Mouse (Mus musculus): ENCODE data around the gene Timm44.

- no peak for TF ChIP-seq MAFK (IDR thresholded peaks at IDR 0.05; ENCODE audit: insufficient read depth, low read depth, low read length)
- TF ChIP-seq ZC3H11A (IDR thresholded peaks at IDR 0.05; ENCODE audit: borderline replicate concordance, low read depth, low read length): no peak
- TF ChIP-seq ZNF384 (IDR thresholded peaks at IDR 0.05; ENCODE audit: low read depth, low read length): no peak
Observed at GRCm38 (mm10) chr8:4305838-4306237, 30.1 kb upstream of the Timm44 start.
